Mouse (Mus musculus) cerebellum, postnatal 36 days (tissue): ENCODE data around the gene Mex3b.
A peak's percentile ranks its signal among the peaks of the same experiment; 100 is the strongest.

Experiments
- DNase-seq, 2 experiments: peaks; one replicate each; pipeline ENCODE4 v3.0.0; 2021 to 2022; ENCODE audit warnings: mixed read lengths in 2 of 2

Mex3b gene

DNA sequence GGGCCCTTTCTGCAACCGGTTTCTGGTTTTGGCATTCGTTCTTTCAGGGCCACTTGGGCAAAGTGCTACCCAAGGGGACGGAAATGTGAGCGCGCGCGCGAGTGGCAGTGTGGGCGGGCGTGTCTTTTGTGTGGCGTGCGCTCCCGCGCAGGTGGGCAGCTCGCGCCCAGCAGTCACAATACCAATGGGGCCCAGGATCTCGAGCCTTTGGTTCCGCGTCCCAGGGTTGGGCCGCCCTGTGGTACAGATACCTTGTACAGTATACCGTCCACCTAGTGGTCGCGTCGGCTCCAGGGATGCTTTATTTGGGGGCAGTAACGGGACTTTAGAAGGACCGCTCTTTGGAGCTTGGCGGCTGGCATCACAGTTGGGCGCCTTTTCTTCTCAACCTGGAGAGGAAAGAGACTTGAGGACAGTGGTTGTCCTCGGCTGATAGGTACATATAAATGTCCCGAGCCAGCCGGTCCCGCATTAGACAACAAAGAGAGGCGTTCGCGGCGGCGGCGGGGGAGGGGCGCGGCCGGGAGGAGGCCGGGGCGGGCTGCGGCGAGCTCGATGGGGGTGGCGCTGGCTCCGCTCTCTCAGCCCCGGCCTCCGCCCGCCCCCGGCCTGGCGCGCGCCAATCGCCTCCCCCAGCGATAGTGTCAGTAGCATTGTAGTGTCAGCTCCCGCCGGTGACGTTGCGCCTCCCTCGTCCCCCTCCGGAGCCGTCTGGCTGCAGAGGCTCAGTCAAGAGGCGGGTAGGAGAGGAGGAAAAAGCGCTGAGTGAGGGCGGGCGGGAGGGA lies 455 bp upstream of the Mex3b start:
- DNase-seq, result peak; percentile 89 to 96

DNA sequence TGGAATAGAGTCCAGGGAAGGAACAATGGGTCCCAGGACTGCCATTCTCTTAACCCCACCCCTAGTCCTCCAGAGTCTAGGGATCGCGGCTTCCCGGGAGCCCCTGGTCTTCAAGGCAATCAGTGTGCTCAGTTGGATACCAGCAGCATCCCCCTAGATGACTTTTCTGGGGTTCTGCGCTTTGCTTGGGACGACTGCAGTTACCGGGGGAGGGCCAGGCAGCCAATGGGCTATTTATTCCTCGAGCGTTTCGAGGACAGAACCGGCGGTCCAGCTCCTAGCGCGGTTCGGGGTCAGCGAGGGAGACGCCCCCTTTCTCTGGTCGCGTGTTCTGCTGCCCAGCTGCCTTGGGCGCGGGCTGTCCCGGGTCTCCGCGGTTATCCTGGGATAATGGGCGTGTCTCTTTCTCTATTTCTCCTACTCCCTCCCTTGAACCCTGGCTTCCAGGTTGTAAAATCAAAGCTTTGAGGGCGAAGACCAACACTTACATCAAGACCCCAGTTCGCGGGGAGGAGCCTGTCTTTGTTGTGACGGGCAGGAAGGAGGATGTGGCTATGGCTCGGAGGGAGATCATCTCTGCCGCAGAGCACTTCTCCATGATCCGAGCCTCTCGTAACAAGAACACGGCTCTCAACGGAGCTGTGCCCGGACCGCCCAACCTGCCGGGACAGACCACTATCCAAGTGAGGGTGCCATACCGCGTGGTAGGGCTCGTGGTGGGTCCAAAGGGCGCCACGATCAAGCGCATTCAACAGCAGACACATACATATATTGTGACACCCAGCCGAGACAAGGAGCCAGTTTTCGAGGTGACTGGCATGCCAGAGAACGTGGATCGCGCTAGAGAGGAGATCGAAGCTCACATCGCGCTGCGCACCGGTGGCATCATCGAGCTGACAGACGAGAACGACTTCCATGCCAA lies 1.4 kb downstream of the Mex3b start:
- DNase-seq, result peak; percentile 22 to 30

GRCm38 (mm10) chr7:82869231-82870147 lies 2.4 kb downstream of the Mex3b start:
- DNase-seq, result peak; percentile 38 to 50

DNA sequence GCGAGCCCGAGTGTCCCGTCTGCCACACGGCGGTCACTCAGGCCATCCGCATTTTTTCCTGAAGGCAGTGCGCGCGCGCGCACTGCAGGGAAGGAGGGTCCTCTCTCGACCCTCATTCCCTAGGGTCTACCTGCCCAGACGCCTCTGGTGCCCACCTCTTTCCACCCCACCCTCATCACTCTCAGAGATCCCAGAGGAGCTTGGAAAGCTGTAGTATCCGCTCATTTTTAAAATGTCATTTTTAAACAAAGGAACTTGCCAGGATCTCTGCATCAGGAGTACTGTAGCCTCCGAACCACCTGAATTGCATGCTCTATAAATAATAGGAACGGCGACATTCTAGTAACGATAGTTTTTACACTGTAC lies 3.0 kb downstream of the Mex3b start:
- DNase-seq, result no peak

DNA sequence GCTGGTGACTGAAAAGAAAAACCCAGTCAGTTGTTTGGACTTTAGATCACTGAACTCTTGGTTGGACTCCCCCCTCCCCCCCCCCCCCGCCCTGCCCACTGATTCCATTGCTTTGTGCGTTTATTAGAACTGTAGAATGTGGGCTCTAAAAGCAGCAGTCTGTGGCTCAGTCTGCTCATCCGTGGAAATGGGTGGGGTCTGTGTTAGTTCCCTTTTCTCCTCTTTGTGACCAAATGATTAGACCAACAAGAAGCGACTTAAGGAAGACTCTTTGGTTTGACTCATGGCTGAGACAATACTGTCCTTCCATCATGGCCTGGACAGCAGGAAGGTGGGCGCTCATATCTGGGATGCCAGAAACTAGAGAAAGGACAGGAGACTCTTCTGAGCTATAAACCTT lies 9.4 kb downstream of the Mex3b start:
- DNase-seq, result no peak

GRCm38 (mm10) chr7:82880016-82880415 lies 12.9 kb downstream of the Mex3b start:
- DNase-seq, result no peak

- DNase-seq, result no peak
Measured at GRCm38 (mm10) chr7:82880700-82881099, 13.6 kb downstream of the Mex3b start.

- DNase-seq, result no peak
Measured at GRCm38 (mm10) chr7:82890317-82890850, 23.3 kb downstream of the Mex3b start.

GRCm38 (mm10) chr7:82890875-82891515 lies 23.9 kb downstream of the Mex3b start:
- no peak for DNase-seq

- no peak for DNase-seq
Measured at GRCm38 (mm10) chr7:82894366-82894765, 27.2 kb downstream of the Mex3b start.

GRCm38 (mm10) chr7:82895606-82896005 lies 28.5 kb downstream of the Mex3b start:
- DNase-seq, result no peak

GRCm38 (mm10) chr7:82896750-82897149 lies 29.6 kb downstream of the Mex3b start:
- DNase-seq, result no peak

DNA sequence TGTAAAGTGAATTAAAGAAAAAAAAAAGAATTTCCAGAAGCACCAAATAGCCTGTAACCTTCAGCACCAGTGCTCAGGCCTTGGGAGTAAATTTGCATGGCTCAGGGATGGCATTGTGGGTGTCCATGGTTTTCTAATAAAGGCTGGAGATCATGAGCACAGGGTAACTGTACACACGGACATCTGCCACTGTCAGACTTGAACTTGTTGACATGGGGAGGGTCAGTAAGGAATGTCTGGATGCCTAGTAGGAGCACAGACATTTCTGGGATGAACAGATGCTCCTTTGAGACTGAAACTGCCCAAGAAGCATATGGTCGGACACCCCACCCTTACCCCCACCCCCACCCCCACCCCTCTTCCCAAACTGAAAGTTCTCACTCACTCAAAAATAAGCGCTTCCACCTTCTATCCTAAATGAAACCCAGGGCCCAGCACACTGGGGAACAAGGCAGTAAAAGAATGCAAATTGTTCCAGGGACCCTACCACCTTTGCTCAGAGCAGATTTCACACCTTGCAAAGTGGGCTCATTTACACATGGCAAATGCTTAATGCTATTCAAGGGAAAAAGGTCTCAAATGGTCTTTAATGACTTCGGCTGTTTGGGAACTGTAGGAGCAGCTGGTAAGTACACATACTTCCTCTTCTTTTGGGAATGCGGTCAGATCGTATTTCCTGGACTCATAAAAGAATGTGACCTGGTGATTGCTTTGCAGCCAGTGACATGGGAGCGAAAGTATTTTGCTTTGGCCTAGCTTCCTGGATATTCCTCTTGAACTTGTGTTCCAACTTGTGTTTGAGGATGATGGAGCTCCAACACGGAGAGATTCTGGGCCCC lies 32.5 kb downstream of the Mex3b start:
- DNase-seq, result no peak

DNA sequence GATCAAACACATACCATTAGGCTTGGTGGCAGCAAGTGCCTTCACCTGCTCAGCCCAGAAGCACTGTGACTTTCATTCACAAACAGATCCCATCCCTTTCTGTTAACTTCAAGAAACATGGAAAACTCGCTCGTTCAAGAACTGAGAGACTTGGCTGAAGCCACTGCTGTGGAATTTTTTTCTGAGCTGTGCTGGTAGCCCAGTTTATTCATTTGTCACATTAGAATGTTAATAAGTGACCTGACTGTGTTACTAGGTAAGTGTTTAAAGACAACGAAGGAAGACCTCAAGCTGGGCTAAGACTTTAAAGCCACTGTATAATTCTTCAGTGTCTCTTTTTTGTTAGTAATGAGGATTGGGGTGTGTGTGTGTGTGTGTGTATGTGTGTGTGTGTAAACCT lies 35.9 kb downstream of the Mex3b start:
- DNase-seq, result no peak

DNA sequence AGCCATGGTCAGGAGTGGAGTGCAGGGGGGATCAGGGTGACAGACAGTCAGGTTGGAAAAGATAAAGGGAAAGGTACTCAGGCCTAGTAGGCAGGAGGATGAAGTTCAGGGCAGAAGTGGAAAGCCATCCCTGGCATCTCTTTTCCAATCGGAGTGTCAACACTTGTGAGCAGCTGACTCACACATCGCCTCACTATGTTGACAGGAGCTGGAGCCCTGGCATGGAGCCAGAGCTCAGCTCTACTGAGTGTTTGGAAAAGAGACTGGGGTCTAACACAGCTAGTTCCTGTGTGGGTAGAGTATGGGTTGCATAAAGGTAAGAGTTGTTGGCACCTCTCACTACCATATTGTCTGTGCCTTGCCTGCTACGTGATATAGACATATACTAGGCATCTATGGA lies 38.4 kb downstream of the Mex3b start:
- no peak for DNase-seq

- no peak for DNase-seq
Measured at GRCm38 (mm10) chr7:82907081-82907480, 39.9 kb downstream of the Mex3b start.

DNA sequence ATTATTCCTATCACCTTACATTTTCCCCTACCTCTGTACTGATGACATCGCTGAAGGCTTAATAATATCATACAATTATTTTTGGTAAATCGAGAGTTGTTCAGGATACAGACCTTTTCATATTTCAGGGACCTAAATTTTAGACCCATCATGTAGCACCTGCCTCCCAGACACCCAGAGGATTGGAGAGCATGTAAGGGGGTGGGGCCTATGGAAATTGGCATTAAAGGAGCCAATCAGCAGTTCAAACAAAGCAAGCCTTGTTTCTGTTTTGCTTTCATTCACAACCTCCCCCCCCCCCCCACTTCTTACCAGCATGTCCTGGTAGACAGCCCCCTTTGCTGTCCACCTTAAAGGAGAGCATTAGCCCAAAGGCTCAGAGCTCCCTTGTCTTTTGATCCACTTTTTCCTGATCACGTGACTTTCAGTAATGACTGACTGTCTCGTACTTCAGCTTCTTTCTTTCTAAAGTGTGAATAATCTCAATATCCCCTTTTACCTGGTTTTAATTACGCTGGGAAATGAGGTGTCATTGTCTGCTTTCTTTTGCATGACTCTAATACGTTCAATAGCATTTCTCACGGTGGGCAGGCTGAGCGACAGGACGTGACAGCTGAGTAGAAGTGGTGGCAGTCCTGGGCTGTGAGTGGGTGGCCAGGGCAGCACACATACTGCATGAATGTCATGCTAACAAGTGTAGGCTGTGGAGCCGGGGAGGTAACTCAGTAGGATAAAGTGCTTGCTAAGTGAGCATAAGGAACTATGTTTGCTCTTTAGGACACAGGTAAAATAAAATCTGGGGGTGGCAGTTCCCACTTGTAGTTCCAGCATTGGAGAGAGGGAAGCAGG lies 43.6 kb downstream of the Mex3b start:
- no peak for DNase-seq

- DNase-seq, result no peak
Measured at GRCm38 (mm10) chr7:82911501-82911900, 44.4 kb downstream of the Mex3b start.

GRCm38 (mm10) chr7:82914297-82914696 lies 47.2 kb downstream of the Mex3b start:
- no peak for DNase-seq
